Mouse (Mus musculus) urinary bladder, postnatal 25 days (tissue): ENCODE measurements around the gene Zfp804b.
"Not testable (repeated sequence)": the region's sequence is repeated elsewhere in the genome, so short reads cannot be mapped to it uniquely, and the experiment has no call there.

ENCODE experiments used
- DNase-seq: peaks from one replicate; pipeline ENCODE4 v3.0.0; 2022; ENCODE audit warnings: low spot score

Zfp804b gene

GRCm38 (mm10) chr5:7344145-7345010 is at the start of gene Zfp804b:
Zfp804b (minus strand) TSS chr5:7344756.
- peak; percentile 16 for DNase-seq

- DNase-seq = not testable (repeated sequence)
Measured at GRCm38 (mm10) chr5:7364616-7365015, 20.1 kb upstream of the Zfp804b start.

GRCm38 (mm10) chr5:7345011-7345389 is 444 bp upstream of the Zfp804b start:
- no peak for DNase-seq

- no peak for DNase-seq
Measured at GRCm38 (mm10) chr5:7325594-7325993, 19.0 kb downstream of the Zfp804b start.

GRCm38 (mm10) chr5:7303819-7304218 is 40.7 kb downstream of the Zfp804b start, which contains the start of gene Tex47:
Tex47 (plus strand) TSS chr5:7304119.
- DNase-seq = no peak

GRCm38 (mm10) chr5:7302969-7303368 is 41.6 kb downstream of the Zfp804b start:
- DNase-seq = no peak

- DNase-seq = no peak
Measured at GRCm38 (mm10) chr5:7284336-7284735, 60.2 kb downstream of the Zfp804b start.

- DNase-seq = no peak
Measured at GRCm38 (mm10) chr5:7276659-7277455, 67.7 kb downstream of the Zfp804b start.

- DNase-seq = no peak
Measured at GRCm38 (mm10) chr5:7177589-7177988, 167.0 kb downstream of the Zfp804b start.

GRCm38 (mm10) chr5:7139658-7140057 is 204.9 kb downstream of the Zfp804b start:
- DNase-seq = no peak

GRCm38 (mm10) chr5:7102387-7102786 is 242.2 kb downstream of the Zfp804b start:
- no peak for DNase-seq

- DNase-seq = no peak
Measured at GRCm38 (mm10) chr5:7073936-7074631, 270.5 kb downstream of the Zfp804b start.

GRCm38 (mm10) chr5:7007468-7007867 is 337.1 kb downstream of the Zfp804b start:
- no peak for DNase-seq

- DNase-seq = no peak
Measured at GRCm38 (mm10) chr5:6983993-6984392, 360.6 kb downstream of the Zfp804b start.

GRCm38 (mm10) chr5:6934837-6935236 is 409.7 kb downstream of the Zfp804b start:
- DNase-seq = no peak

GRCm38 (mm10) chr5:6911290-6911689 is 433.3 kb downstream of the Zfp804b start:
- no peak for DNase-seq

- no peak for DNase-seq
Measured at GRCm38 (mm10) chr5:6881396-6881795, 463.2 kb downstream of the Zfp804b start.

GRCm38 (mm10) chr5:6871566-6871965 is 473.0 kb downstream of the Zfp804b start:
- no peak for DNase-seq

GRCm38 (mm10) chr5:6870970-6871369 is 473.6 kb downstream of the Zfp804b start:
- no peak for DNase-seq

- no peak for DNase-seq
Measured at GRCm38 (mm10) chr5:6795396-6795795, 549.2 kb downstream of the Zfp804b start.

GRCm38 (mm10) chr5:6769357-6769892 is 575.1 kb downstream of the Zfp804b start:
- no peak for DNase-seq
